Mouse (Mus musculus): ENCODE results near the gene Spon1. TPM values are rescaled to one million over a fixed set of nuclear protein-coding genes. Genes with fewer than 3 reads are reported as not detected.

The Spon1 gene
- total and polyA plus RNA-seq, 2 experiments from 2014 or later, result 20.7 to 21.6 TPM

DNA sequence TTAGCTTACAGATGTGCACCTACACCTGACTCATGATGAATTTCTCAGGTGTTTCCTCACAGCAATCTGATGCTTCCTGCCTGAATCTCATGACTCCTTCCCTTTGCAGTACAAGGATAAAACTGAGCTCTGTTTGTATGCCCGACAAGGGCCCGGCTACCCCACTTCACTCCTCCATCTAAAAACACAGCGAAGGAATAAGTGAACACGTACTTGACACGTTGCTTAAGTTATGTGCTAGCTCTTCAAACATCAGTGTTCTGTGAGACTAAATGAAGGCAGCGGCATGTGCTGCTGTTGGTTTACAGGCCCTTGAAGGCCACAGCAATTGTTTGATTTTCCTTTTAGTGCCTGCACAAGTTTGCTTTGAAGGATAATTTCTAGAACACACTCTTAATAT lies 298.2 kb downstream of the Spon1 start:
- no peak overlapping the region for H3K9ac ChIP-seq (replicated peaks; ENCODE audit: low read depth, low read length)
- H3K4me3 ChIP-seq (ENCODE audit: low read depth, low read length), result no peak overlapping the region
- peak overlapping the region; percentile 61 for H3K27ac ChIP-seq (ENCODE audit: low read depth)
- no peak for DNase-seq (ENCODE audit: low spot score)
- H3K27me3 ChIP-seq (ENCODE audit: control insufficient read depth, insufficient read depth, low read length), result no peaks in the 10 kb centered on the region
- 38% methylated on average over 6 of the region's 6 CpGs for WGBS
- no peaks in the 10 kb centered on the region for H3K9me3 ChIP-seq (replicated peaks; ENCODE audit: control insufficient read depth, low read length)
- peaks cover 26% of the 10 kb centered on the region for H3K4me1 ChIP-seq (ENCODE audit: control insufficient read depth, insufficient read depth)
- no peak; the same call in 1 of the 2 replicates for TF ChIP-seq EP300 (IDR thresholded peaks at IDR 0.05; ENCODE audit: low read depth)
- TF ChIP-seq CTCF (IDR thresholded peaks at IDR 0.05; ENCODE audit: low read depth), result no peak
- no peaks in the 10 kb centered on the region for H3K36me3 ChIP-seq (replicated peaks; ENCODE audit: control insufficient read depth, insufficient read depth, low read length)
- ATAC-seq (ENCODE audit: insufficient read depth, low read depth), result no peak
- H3K4me2 ChIP-seq (ENCODE audit: low read depth, low read length), result 0 out of 2 replicates have a peak overlapping the region, but pooled peaks have one; percentile 4

DNA sequence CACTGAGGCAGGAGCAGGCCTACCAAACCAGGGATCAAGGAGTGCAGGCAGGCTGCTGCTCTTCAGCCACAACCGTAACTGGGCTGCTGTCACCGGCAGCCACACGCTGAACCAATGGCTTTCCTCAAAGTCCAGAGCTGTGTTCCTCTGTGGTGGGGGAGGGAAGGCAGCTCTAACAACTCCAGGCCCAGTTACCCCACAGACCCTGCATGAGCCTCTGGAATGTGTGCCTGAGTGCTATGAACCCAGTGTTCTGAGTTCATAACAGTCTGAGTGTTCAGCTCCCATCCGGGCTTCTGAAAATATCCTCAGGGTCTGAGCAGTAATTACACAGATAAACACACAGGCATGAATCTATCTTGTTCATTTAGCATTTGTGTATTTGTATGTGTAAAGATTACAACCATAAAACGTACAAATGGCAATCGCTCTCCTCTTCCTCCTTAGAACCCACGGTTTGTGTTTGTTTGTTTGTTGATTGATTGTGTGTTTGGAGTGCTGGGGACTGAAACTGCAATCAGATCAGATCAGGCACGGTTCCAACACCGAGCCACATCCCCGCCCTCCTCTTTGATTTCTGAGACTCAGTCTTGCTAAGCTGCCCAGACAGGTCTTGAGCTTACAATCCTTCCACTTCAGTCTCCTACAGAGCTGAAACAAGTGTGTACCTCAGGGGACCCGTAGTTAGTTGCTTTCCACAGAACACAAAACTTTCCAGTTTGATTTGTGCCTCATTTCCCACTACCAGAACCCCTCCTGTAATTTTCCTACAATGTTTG lies 299.8 kb downstream of the Spon1 start:
- no peak overlapping the region for H3K4me3 ChIP-seq (ENCODE audit: low read depth, low read length)
- peak overlapping the region; percentile 69 for H3K27ac ChIP-seq (ENCODE audit: low read depth)
- TF ChIP-seq CTCF (IDR thresholded peaks at IDR 0.05; ENCODE audit: low read depth) (no peak), EP300 (IDR thresholded peaks at IDR 0.05; ENCODE audit: low read depth) (no peak)
- no peaks in the 10 kb centered on the region for H3K27me3 ChIP-seq (ENCODE audit: control insufficient read depth, insufficient read depth, low read length)
- H3K4me1 ChIP-seq (ENCODE audit: control insufficient read depth, insufficient read depth), result peaks cover 26% of the 10 kb centered on the region
- no peaks in the 10 kb centered on the region for H3K36me3 ChIP-seq (replicated peaks; ENCODE audit: control insufficient read depth, insufficient read depth, low read length)
- H3K9me3 ChIP-seq (replicated peaks; ENCODE audit: control insufficient read depth, low read length), result no peaks in the 10 kb centered on the region
- ATAC-seq (ENCODE audit: insufficient read depth, low read depth), result peak; percentile 49; the same call in 1 of the 2 replicates
- 37% methylated on average over 11 of the region's 11 CpGs for WGBS
- no peak for DNase-seq (ENCODE audit: low spot score)
- H3K4me2 ChIP-seq (ENCODE audit: low read depth, low read length), result no peak overlapping the region; the same call in 1 of the 2 replicates
- H3K9ac ChIP-seq (replicated peaks; ENCODE audit: low read depth, low read length), result no peak overlapping the region

DNA sequence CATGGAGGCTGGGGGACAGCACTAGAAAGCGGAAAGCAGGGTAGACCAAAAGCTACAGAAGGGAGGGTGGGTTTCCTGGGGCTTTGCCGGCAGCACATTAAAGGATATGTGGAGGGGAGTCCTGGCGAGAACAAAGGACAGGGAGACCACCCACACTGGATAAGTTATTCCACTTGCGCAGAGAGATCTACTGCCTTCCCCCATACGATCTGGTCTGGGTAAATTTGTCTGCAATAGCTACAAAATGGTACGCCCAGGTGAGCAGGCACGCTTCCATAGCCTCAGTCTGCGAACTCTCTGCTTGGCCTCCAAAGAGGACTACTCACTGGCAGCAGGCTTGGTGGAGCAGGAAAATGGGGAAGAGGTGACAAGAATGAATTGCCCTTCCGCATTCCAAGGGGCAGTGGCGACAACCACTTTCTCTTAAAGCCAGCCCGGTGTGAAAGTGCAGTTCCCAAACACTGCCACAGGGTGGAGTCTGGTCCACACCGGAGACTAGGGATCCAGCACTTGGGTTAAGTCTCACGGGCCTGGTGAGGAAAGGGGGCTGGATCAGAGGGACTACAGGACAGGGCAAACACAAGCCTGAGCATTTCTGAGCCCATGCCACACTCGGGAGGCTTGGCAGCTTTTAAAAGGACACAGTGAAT lies 300.9 kb downstream of the Spon1 start:
- TF ChIP-seq EP300 (IDR thresholded peaks at IDR 0.05; ENCODE audit: low read depth), result no peak
- TF ChIP-seq CTCF (IDR thresholded peaks at IDR 0.05; ENCODE audit: low read depth), result peak; percentile 95
- H3K4me3 ChIP-seq (ENCODE audit: low read depth, low read length), result peak overlapping the region; percentile 30
- no peaks in the 10 kb centered on the region for H3K27me3 ChIP-seq (ENCODE audit: control insufficient read depth, insufficient read depth, low read length)
- H3K9me3 ChIP-seq (replicated peaks; ENCODE audit: control insufficient read depth, low read length), result no peaks in the 10 kb centered on the region
- H3K4me1 ChIP-seq (ENCODE audit: control insufficient read depth, insufficient read depth), result peaks cover 30% of the 10 kb centered on the region
- peak overlapping the region; percentile 53 for H3K4me2 ChIP-seq (ENCODE audit: low read depth, low read length)
- WGBS, result 14% methylated on average over 14 of the region's 14 CpGs
- no peak overlapping the region for H3K9ac ChIP-seq (replicated peaks; ENCODE audit: low read depth, low read length)
- H3K36me3 ChIP-seq (replicated peaks; ENCODE audit: control insufficient read depth, insufficient read depth, low read length), result no peaks in the 10 kb centered on the region
- peak; percentile 60 for ATAC-seq (ENCODE audit: insufficient read depth, low read depth)
- peak overlapping the region; percentile 46 for H3K27ac ChIP-seq (ENCODE audit: low read depth)
- DNase-seq (ENCODE audit: low spot score), result peak; percentile 86

- TF ChIP-seq EP300 (IDR thresholded peaks at IDR 0.05; ENCODE audit: low read depth), result no peak
- TF ChIP-seq CTCF (IDR thresholded peaks at IDR 0.05; ENCODE audit: low read depth), result no peak
- Histone ChIP-seq H3K4me3 (ENCODE audit: low read depth, low read length) (no peak overlapping the region), H3K27ac (ENCODE audit: low read depth) (no peak overlapping the region), H3K9ac (replicated peaks; ENCODE audit: low read depth, low read length) (no peak overlapping the region), H3K36me3 (replicated peaks; ENCODE audit: control insufficient read depth, insufficient read depth, low read length) (no peaks in the 10 kb centered on the region), H3K4me1 (ENCODE audit: control insufficient read depth, insufficient read depth) (peaks cover 37% of the 10 kb centered on the region), H3K9me3 (replicated peaks; ENCODE audit: control insufficient read depth, low read length) (no peaks in the 10 kb centered on the region), H3K27me3 (ENCODE audit: control insufficient read depth, insufficient read depth, low read length) (no peaks in the 10 kb centered on the region), H3K4me2 (ENCODE audit: low read depth, low read length) (no peak overlapping the region)
- WGBS, result 76% methylated on average over 11 of the region's 11 CpGs
- ATAC-seq (ENCODE audit: insufficient read depth, low read depth) (no peak), DNase-seq (ENCODE audit: low spot score) (no peak)
These were observed 303.2 kb downstream of the Spon1 start for GRCm38 (mm10) chr7:114068956-114069533.

DNA sequence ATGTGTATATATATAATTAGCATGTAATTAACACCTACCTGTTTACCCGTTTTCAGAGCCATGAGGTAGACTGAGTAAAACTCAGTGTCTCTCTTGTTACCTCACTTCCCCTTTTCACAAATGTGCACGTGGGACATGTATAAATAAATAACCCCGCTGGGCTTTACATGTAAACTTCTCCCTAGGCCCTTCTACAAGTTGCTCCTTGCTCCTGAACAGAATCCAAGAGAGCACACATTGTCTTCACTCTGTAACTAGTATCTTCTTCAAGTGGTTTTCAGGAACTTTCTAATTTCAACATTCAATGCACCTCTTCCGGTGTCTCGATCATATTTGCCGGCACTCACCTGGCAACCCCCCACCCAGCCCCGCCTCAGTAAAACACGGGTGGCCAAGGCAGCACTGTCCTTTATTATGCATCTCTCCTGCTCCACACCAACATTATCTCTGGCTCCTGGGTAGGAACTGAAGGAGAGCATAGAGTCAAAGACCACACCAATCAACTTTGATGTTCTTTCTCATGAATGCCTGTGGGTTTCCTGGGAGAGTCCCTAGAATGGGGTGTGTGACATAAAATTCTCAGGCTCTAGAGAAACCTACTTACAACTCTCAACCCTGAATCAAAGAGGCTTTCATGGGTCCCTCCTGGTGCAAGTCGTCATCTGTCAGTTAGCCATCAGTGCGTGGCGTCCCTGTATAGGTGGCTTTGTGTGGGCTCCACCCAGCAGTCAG lies 304.1 kb downstream of the Spon1 start:
- no peak for ATAC-seq (ENCODE audit: insufficient read depth, low read depth)
- Histone ChIP-seq H3K9me3 (replicated peaks; ENCODE audit: control insufficient read depth, low read length) (no peaks in the 10 kb centered on the region), H3K4me1 (ENCODE audit: control insufficient read depth, insufficient read depth) (peaks cover 33% of the 10 kb centered on the region), H3K4me3 (ENCODE audit: low read depth, low read length) (no peak overlapping the region), H3K27me3 (ENCODE audit: control insufficient read depth, insufficient read depth, low read length) (no peaks in the 10 kb centered on the region), H3K9ac (replicated peaks; ENCODE audit: low read depth, low read length) (no peak overlapping the region), H3K4me2 (ENCODE audit: low read depth, low read length) (no peak overlapping the region), H3K27ac (ENCODE audit: low read depth) (no peak overlapping the region), H3K36me3 (replicated peaks; ENCODE audit: control insufficient read depth, insufficient read depth, low read length) (no peaks in the 10 kb centered on the region)
- DNase-seq (ENCODE audit: low spot score), result no peak
- TF ChIP-seq CTCF (IDR thresholded peaks at IDR 0.05; ENCODE audit: low read depth) (no peak), EP300 (IDR thresholded peaks at IDR 0.05; ENCODE audit: low read depth) (no peak)
- WGBS, result 79% methylated on average over 11 of the region's 11 CpGs
